Mouse (Mus musculus): Measurements from ENCODE around the gene H2-K1. TPM values are rescaled to one million over a fixed set of nuclear protein-coding genes. Genes with fewer than 3 reads are reported as not detected.
"Not testable (repeated sequence)": the region's sequence is repeated elsewhere in the genome, so short reads cannot be mapped to it uniquely, and the experiment has no call there.

Gene H2-K1
- polyA plus RNA-seq, 1 experiment: 79.0 TPM

- Histone ChIP-seq H3K4me1 (ENCODE audit: control insufficient read depth, insufficient read depth, low read length) (no peaks in the 10 kb centered on the region; the same call in 1 of the 2 replicates), H3K27ac (ENCODE audit: insufficient read depth, low read length) (no peak overlapping the region), H3K4me3 (ENCODE audit: insufficient read depth, low read length) (no peak overlapping the region)
- TF ChIP-seq POLR2A (IDR thresholded peaks at IDR 0.05; ENCODE audit: extremely low read depth, insufficient read depth, low read length): no peak
- TF ChIP-seq CTCF (IDR thresholded peaks at IDR 0.05; ENCODE audit: extremely low read depth, insufficient read depth, low read length): no peak
Measured at GRCm38 (mm10) chr17:33958451-33958850, 41.7 kb downstream of the H2-K1 start.

GRCm38 (mm10) chr17:33957493-33957892, 42.7 kb downstream of the H2-K1 start:
- no peaks in the 10 kb centered on the region; the same call in 1 of the 2 replicates for H3K4me1 ChIP-seq (ENCODE audit: control insufficient read depth, insufficient read depth, low read length)
- no peak for TF ChIP-seq POLR2A (IDR thresholded peaks at IDR 0.05; ENCODE audit: extremely low read depth, insufficient read depth, low read length)
- no peak for TF ChIP-seq CTCF (IDR thresholded peaks at IDR 0.05; ENCODE audit: extremely low read depth, insufficient read depth, low read length)
- H3K27ac ChIP-seq (ENCODE audit: insufficient read depth, low read length): no peak overlapping the region
- H3K4me3 ChIP-seq (ENCODE audit: insufficient read depth, low read length): no peak overlapping the region

- TF ChIP-seq POLR2A (IDR thresholded peaks at IDR 0.05; ENCODE audit: extremely low read depth, insufficient read depth, low read length) (no peak), CTCF (IDR thresholded peaks at IDR 0.05; ENCODE audit: extremely low read depth, insufficient read depth, low read length) (no peak)
Measured at GRCm38 (mm10) chr17:33956336-33956735, 43.8 kb downstream of the H2-K1 start.

GRCm38 (mm10) chr17:33955555-33956214, 44.5 kb downstream of the H2-K1 start, which contains the start of the genes Vps52 and Rps18:
Vps52 (plus strand) TSS chr17:33955812.
Rps18 (minus strand) TSS chr17:33956001.
- Histone ChIP-seq H3K4me1 (ENCODE audit: control insufficient read depth, insufficient read depth, low read length) (no peaks in the 10 kb centered on the region; the same call in 1 of the 2 replicates), H3K27ac (ENCODE audit: insufficient read depth, low read length) (peak within 1 kb of the TSS; percentile 68), H3K4me3 (ENCODE audit: insufficient read depth, low read length) (peak within 1 kb of the TSS; percentile 80)
- TF ChIP-seq POLR2A (IDR thresholded peaks at IDR 0.05; ENCODE audit: extremely low read depth, insufficient read depth, low read length) (peak; percentile 89), CTCF (IDR thresholded peaks at IDR 0.05; ENCODE audit: extremely low read depth, insufficient read depth, low read length) (no peak)

More at GRCm38 (mm10) chr17:33956336-33956735, 43.8 kb downstream of the H2-K1 start:
- Histone ChIP-seq H3K27ac (ENCODE audit: insufficient read depth, low read length) (no peak overlapping the region), H3K4me1 (ENCODE audit: control insufficient read depth, insufficient read depth, low read length) (no peaks in the 10 kb centered on the region; the same call in 1 of the 2 replicates), H3K4me3 (ENCODE audit: insufficient read depth, low read length) (peak overlapping the region; percentile 80)

- Histone ChIP-seq H3K4me1 (ENCODE audit: control insufficient read depth, insufficient read depth, low read length) (no peaks in the 10 kb centered on the region; the same call in 1 of the 2 replicates), H3K27ac (ENCODE audit: insufficient read depth, low read length) (peak overlapping the region; percentile 17; the same call in 1 of the 2 replicates), H3K4me3 (ENCODE audit: insufficient read depth, low read length) (peak overlapping the region; percentile 80)
- TF ChIP-seq POLR2A (IDR thresholded peaks at IDR 0.05; ENCODE audit: extremely low read depth, insufficient read depth, low read length): 0 out of 2 replicates have a peak, but pooled peaks have one; percentile 24
- TF ChIP-seq CTCF (IDR thresholded peaks at IDR 0.05; ENCODE audit: extremely low read depth, insufficient read depth, low read length): no peak
Measured at GRCm38 (mm10) chr17:33954646-33955554, 45.2 kb downstream of the H2-K1 start.

GRCm38 (mm10) chr17:33953961-33954565, 46.1 kb downstream of the H2-K1 start:
- Histone ChIP-seq H3K4me1 (ENCODE audit: control insufficient read depth, insufficient read depth, low read length) (no peaks in the 10 kb centered on the region; the same call in 1 of the 2 replicates), H3K4me3 (ENCODE audit: insufficient read depth, low read length) (peak overlapping the region; percentile 80; the same call in 1 of the 2 replicates), H3K27ac (ENCODE audit: insufficient read depth, low read length) (no peak overlapping the region)
- TF ChIP-seq CTCF (IDR thresholded peaks at IDR 0.05; ENCODE audit: extremely low read depth, insufficient read depth, low read length) (no peak), POLR2A (IDR thresholded peaks at IDR 0.05; ENCODE audit: extremely low read depth, insufficient read depth, low read length) (no peak)

GRCm38 (mm10) chr17:33953310-33953709, 46.8 kb downstream of the H2-K1 start:
- no peak for TF ChIP-seq POLR2A (IDR thresholded peaks at IDR 0.05; ENCODE audit: extremely low read depth, insufficient read depth, low read length)
- H3K4me3 ChIP-seq (ENCODE audit: insufficient read depth, low read length): no peak overlapping the region
- no peak overlapping the region for H3K27ac ChIP-seq (ENCODE audit: insufficient read depth, low read length)
- no peaks in the 10 kb centered on the region; the same call in none of the 2 replicates for H3K4me1 ChIP-seq (ENCODE audit: control insufficient read depth, insufficient read depth, low read length)

- TF ChIP-seq CTCF (IDR thresholded peaks at IDR 0.05; ENCODE audit: extremely low read depth, insufficient read depth, low read length): no peak
- Histone ChIP-seq H3K4me3 (ENCODE audit: insufficient read depth, low read length) (no peak overlapping the region), H3K27ac (ENCODE audit: insufficient read depth, low read length) (no peak overlapping the region), H3K4me1 (ENCODE audit: control insufficient read depth, insufficient read depth, low read length) (no peaks in the 10 kb centered on the region; the same call in none of the 2 replicates)
Measured at GRCm38 (mm10) chr17:33952879-33953278, 47.3 kb downstream of the H2-K1 start.

- not testable (repeated sequence) for H3K27ac ChIP-seq (ENCODE audit: insufficient read depth, low read length); H3K4me1 ChIP-seq (ENCODE audit: control insufficient read depth, insufficient read depth, low read length); H3K4me3 ChIP-seq (ENCODE audit: insufficient read depth, low read length)
Measured at GRCm38 (mm10) chr17:33952015-33952414, 48.1 kb downstream of the H2-K1 start.
